Mouse (Mus musculus) forebrain, embryonic 10.5 days (tissue): ENCODE measurements at regions not wholly inside any gene's neighbourhood (a gene's known extent, or its start where the extent isn't known, plus 50 kb on each side); places are given as distances from the start of the nearest gene placed in this dataset.

ENCODE experiments used
- DNase-seq: peaks from one replicate; pipeline ENCODE4 v3.0.0-alpha.2; 2017; ENCODE audit warnings: low spot score; ENCODE audit errors: extremely low spot score
- H3K27ac ChIP-seq: fragments of 300-500 bp; sonication (generic); 2 replicates; pipeline ENCODE4 v1.5.1; 2016; ENCODE audit warnings: mild to moderate bottlenecking
- H3K27me3 ChIP-seq: fragments of 300-500 bp; sonication (generic); 2 replicates; pipeline ENCODE4 v1.6.1; 2016; ENCODE audit warnings: mild to moderate bottlenecking; ENCODE audit not compliant: poor library complexity, severe bottlenecking
- H3K36me3 ChIP-seq: fragments of 300-500 bp; sonication (generic); replicated peaks from 2 replicates; pipeline ENCODE4 v1.6.1; 2016; ENCODE audit warnings: mild to moderate bottlenecking, moderate library complexity
- H3K4me1 ChIP-seq: fragments of 300-500 bp; sonication (generic); 2 replicates; pipeline ENCODE4 v1.6.1; 2016
- H3K4me3 ChIP-seq: fragments of 300-500 bp; sonication (generic); 2 replicates; pipeline ENCODE4 v1.5.1; 2016; ENCODE audit warnings: mild to moderate bottlenecking, moderate library complexity
- H3K9me3 ChIP-seq: fragments of 300-500 bp; sonication (generic); 2 replicates; pipeline ENCODE4 v1.6.1; 2016; ENCODE audit warnings: mild to moderate bottlenecking, moderate library complexity
- WGBS: fragments of 180-500 bp; shearing (Covaris S2); methylation state at CpG from one replicate; pipeline ENCODE4 v1.1.7; 2016; 5-methylcytosine and 5-hydroxymethylcytosine counted together

DNA sequence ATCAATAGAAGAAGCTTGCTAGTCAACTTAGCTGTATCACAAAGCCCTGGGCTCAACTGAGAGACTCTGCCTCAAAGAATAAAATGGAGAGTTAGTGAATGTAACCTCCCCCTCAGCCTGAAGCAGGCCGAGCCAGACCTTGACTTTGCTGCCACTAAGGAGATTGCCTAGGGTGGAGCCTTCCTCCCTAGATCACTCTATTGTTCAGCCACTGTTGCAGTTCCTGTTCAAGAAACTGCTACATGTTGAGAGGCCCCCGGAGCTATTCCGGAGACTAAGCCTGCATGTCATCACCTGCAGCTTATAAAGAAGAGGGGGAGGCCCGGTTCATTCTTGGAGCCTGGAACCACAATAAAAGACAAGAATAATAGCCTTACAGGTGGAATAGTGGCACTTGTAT is 257.9 kb downstream of the Adgrg6 start:
- no peak overlapping the region for H3K4me3 ChIP-seq
- H3K9me3 ChIP-seq: no peaks in the 10 kb centered on the region
- WGBS: 90% methylated on average over 4 of the region's 4 CpGs
- H3K36me3 ChIP-seq: no peaks in the 10 kb centered on the region
- no peaks in the 10 kb centered on the region for H3K27me3 ChIP-seq
- H3K27ac ChIP-seq: no peak overlapping the region
- H3K4me1 ChIP-seq: no peaks in the 10 kb centered on the region
- DNase-seq: no peak

DNA sequence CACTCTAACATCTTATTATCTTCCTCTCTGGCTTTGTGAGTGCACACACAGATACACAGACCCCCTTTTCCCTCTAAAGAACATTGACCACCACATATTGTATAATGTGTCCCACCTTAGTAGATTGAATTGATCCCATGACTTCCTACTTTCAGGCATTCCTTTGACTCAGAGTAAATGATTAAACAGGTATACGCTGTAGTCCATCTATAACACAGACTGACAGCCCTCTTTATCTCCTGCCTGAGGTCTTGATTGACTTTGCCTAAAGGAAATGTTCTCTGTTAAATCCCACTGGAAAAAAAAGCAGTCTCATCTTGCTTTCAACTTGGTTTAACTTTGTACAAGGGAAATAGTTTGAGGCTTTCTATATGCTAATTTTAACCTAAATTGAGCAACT is 268.8 kb downstream of the Adgrg6 start:
- Histone ChIP-seq H3K27me3 (no peaks in the 10 kb centered on the region), H3K4me1 (no peaks in the 10 kb centered on the region), H3K9me3 (no peaks in the 10 kb centered on the region), H3K27ac (no peak overlapping the region), H3K4me3 (no peak overlapping the region), H3K36me3 (no peaks in the 10 kb centered on the region)
- DNase-seq: no peak
- WGBS: 94% methylated on average over 1 of the region's 1 CpGs

GRCm38 (mm10) chr10:14275477-14275876 is 270.0 kb downstream of the Adgrg6 start:
- DNase-seq: no peak
- Histone ChIP-seq H3K27ac (no peak overlapping the region), H3K9me3 (no peaks in the 10 kb centered on the region), H3K4me3 (no peak overlapping the region), H3K4me1 (no peaks in the 10 kb centered on the region), H3K36me3 (no peaks in the 10 kb centered on the region), H3K27me3 (no peaks in the 10 kb centered on the region)
- WGBS: 93% methylated on average over 1 of the region's 1 CpGs

DNA sequence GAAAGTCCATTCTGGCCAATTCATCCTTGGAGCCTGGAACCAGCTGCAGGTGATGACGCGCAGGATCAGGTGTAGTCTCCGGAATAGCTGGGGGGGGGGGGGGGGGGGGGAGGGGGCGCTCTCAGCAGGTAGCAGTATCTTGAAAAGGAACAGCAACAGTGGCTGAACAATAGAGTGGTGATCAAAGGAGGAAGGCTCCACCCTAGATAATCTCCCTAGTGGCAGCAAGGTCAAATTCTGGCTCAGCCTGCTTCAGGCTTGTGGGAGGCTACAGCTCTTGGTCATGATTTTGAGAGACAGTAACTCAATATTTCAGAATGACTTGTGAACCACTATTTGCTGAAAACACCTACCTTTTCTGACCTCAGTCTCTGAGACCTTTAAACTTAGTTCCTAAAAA is 275.5 kb downstream of the Adgrg6 start:
- Histone ChIP-seq H3K27ac (no peak overlapping the region), H3K9me3 (no peaks in the 10 kb centered on the region), H3K27me3 (no peaks in the 10 kb centered on the region), H3K36me3 (no peaks in the 10 kb centered on the region), H3K4me1 (no peaks in the 10 kb centered on the region), H3K4me3 (no peak overlapping the region)
- DNase-seq: no peak
- no CpG with 5 or more reads among the region's 4 CpGs for WGBS

DNA sequence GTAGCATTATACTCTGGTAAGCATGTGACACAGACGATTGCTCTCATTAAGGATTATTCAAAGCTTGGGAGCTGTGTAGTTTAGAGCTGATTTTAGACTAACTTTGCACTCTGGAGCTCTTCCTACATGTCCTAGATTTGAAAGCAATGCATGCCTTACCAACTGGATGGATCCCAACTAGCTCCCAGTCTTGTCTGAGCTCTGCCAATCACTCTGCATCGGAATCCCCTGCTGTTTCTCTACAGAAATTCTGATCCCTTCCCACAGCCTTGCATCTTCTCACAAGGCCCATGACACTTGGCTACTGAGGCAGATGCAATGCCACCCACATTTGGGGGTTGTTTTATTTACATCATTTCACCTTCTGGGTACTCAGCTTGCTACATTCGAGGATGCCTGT is 277.8 kb downstream of the Adgrg6 start:
- H3K36me3 ChIP-seq: no peaks in the 10 kb centered on the region
- WGBS: 85% methylated on average over 3 of the region's 3 CpGs
- no peak for DNase-seq
- no peak overlapping the region for H3K27ac ChIP-seq
- no peak overlapping the region for H3K4me3 ChIP-seq
- H3K27me3 ChIP-seq: no peaks in the 10 kb centered on the region
- H3K4me1 ChIP-seq: no peaks in the 10 kb centered on the region
- no peaks in the 10 kb centered on the region for H3K9me3 ChIP-seq

- no peak for DNase-seq
- WGBS: 91% methylated on average over 8 of the region's 8 CpGs
Measured at GRCm38 (mm10) chr10:14239670-14240069, 273.8 kb downstream of the Hivep2 start.

GRCm38 (mm10) chr10:14234896-14235604 is 269.2 kb downstream of the Hivep2 start:
- Histone ChIP-seq H3K9me3 (no peaks in the 10 kb centered on the region), H3K36me3 (no peaks in the 10 kb centered on the region), H3K4me3 (no peak overlapping the region), H3K27ac (no peak overlapping the region), H3K27me3 (no peaks in the 10 kb centered on the region), H3K4me1 (no peaks in the 10 kb centered on the region)
- DNase-seq: no peak
- 81% methylated on average over 10 of the region's 10 CpGs for WGBS

More at GRCm38 (mm10) chr10:14239670-14240069, 273.8 kb downstream of the Hivep2 start:
- no peaks in the 10 kb centered on the region for H3K27me3 ChIP-seq
- no peak overlapping the region for H3K27ac ChIP-seq
- H3K36me3 ChIP-seq: no peaks in the 10 kb centered on the region
- H3K4me3 ChIP-seq: no peak overlapping the region
- H3K4me1 ChIP-seq: no peaks in the 10 kb centered on the region
- no peaks in the 10 kb centered on the region for H3K9me3 ChIP-seq

DNA sequence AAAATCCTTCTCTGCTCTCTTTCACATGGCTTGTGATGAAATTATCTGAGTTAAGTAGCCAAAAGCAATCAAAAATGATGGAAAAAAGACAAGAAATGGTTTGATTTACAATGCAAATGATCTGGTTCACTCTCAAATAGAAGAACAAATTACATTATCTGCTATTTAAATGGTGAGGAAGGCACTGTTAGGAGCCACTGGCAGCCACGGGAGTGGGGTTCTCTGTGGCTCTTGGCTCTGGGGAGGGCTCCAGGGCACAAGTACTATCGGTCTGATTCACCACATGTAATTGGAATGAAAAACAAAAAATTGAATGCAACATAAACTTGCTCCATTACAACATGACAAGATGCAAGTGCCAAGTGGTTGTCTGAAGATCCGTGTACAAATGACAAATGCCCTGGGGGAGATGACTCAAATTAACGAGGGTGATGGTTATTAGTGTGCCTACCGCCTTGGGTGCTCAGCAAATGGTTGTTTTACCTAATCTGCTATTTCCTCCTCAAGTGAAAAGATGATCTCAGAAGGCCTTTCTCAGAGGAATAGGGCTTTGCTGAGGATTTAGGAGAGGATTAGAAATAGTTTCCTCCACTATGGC is 268.2 kb downstream of the Hivep2 start:
- Histone ChIP-seq H3K9me3 (no peaks in the 10 kb centered on the region), H3K27me3 (no peaks in the 10 kb centered on the region), H3K27ac (no peak overlapping the region), H3K4me1 (no peaks in the 10 kb centered on the region), H3K4me3 (no peak overlapping the region), H3K36me3 (no peaks in the 10 kb centered on the region)
- 63% methylated on average over 5 of the region's 5 CpGs for WGBS
- no peak for DNase-seq

DNA sequence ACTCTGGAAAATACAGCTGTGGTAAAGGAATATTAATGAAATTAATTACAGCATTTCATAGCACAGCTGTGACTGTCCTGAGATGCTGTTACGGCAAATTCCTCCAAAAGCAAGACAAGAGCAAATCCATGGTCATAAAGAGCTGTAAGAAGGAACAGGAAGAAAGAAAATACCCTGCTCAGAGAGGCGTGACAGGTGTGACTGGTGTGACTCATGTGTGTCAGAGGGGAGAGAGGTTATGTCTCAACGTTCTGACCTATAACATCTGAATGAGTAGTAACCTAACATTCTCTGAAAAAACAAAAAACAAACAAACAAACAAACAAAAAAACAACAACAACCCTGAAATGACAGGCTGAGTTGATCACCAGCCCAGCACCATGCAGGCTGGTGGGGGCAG is 267.5 kb downstream of the Hivep2 start:
- no peak overlapping the region for H3K4me3 ChIP-seq
- no peaks in the 10 kb centered on the region for H3K36me3 ChIP-seq
- no peaks in the 10 kb centered on the region for H3K27me3 ChIP-seq
- no peak overlapping the region for H3K27ac ChIP-seq
- no peaks in the 10 kb centered on the region for H3K9me3 ChIP-seq
- H3K4me1 ChIP-seq: no peaks in the 10 kb centered on the region
- 78% methylated on average over 3 of the region's 3 CpGs for WGBS
- no peak for DNase-seq

- H3K27ac ChIP-seq: no peak overlapping the region
- DNase-seq: no peak
- H3K9me3 ChIP-seq: no peaks in the 10 kb centered on the region
- no peaks in the 10 kb centered on the region for H3K4me1 ChIP-seq
- 79% methylated on average over 1 of the region's 1 CpGs for WGBS
- H3K27me3 ChIP-seq: no peaks in the 10 kb centered on the region
- no peaks in the 10 kb centered on the region for H3K36me3 ChIP-seq
- H3K4me3 ChIP-seq: no peak overlapping the region
Measured at GRCm38 (mm10) chr10:14231464-14231863, 265.6 kb downstream of the Hivep2 start.

GRCm38 (mm10) chr10:14217284-14217683 is 251.4 kb downstream of the Hivep2 start:
- no peak for DNase-seq
- H3K4me3 ChIP-seq: no peak overlapping the region
- no peaks in the 10 kb centered on the region for H3K27me3 ChIP-seq
- H3K4me1 ChIP-seq: no peaks in the 10 kb centered on the region
- H3K36me3 ChIP-seq: no peaks in the 10 kb centered on the region
- WGBS: 97% methylated on average over 1 of the region's 1 CpGs
- H3K27ac ChIP-seq: no peak overlapping the region
- peaks cover 8% of the 10 kb centered on the region for H3K9me3 ChIP-seq

DNA sequence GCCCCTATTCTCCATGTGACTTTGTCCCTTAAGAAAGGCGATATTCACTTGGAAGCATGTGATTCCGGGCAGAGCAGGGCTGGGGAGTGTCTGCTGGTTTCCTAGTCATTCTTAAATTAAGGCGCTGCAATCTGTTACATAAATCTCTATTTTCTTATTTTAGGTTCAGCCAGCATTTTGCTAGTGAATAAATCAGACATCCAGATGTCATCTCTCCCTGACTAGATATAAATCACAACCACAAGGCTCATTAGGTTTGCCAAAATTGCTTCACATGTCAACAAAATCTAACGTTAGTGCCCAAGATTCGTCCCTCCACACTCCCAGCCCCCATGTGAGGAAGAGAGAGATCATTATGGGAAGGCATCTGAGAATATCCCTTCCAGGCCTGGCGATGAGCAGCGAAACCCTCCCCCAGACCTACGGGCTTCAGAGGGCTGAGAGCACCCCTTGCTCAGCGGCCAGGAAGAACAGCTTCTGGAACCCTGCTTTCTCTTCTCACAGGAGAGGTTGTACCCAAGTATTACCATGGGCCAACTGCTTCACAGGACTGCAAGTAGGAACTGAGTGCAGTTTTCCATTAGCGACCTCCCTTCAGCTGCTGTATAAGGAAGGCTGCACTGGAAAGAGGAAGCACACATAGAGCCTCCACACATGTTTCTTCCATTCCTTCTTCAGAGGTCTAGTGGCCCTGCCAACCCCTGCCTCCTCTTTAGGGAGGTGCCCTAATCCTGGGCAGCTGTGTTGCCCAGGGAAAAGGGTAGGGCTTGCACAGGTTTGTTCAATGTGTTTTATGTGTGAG is 250.5 kb downstream of the Hivep2 start:
- Histone ChIP-seq H3K9me3 (peaks cover 8% of the 10 kb centered on the region), H3K4me1 (no peaks in the 10 kb centered on the region), H3K36me3 (no peaks in the 10 kb centered on the region), H3K4me3 (no peak overlapping the region), H3K27me3 (no peaks in the 10 kb centered on the region), H3K27ac (no peak overlapping the region)
- 92% methylated on average over 10 of the region's 10 CpGs for WGBS
- DNase-seq: no peak

GRCm38 (mm10) chr10:14215512-14215911 is 249.6 kb downstream of the Hivep2 start:
- peaks cover 8% of the 10 kb centered on the region for H3K9me3 ChIP-seq
- DNase-seq: no peak
- H3K36me3 ChIP-seq: no peaks in the 10 kb centered on the region
- H3K4me1 ChIP-seq: no peaks in the 10 kb centered on the region
- no peak overlapping the region for H3K4me3 ChIP-seq
- H3K27me3 ChIP-seq: no peaks in the 10 kb centered on the region
- no peak overlapping the region for H3K27ac ChIP-seq
- WGBS: 82% methylated on average over 4 of the region's 4 CpGs
